Mouse (Mus musculus) ovary, postnatal 10 days (tissue): ENCODE data around the gene Ovol1.

ENCODE experiments used
- DNase-seq: peaks from one replicate; pipeline ENCODE4 v3.0.0; 2022; ENCODE audit warnings: low spot score

The Ovol1 gene

GRCm38 (mm10) chr19:5518721-5519120, 41.7 kb downstream of the Ovol1 start:
- no peak for DNase-seq

GRCm38 (mm10) chr19:5516906-5517505, 43.4 kb downstream of the Ovol1 start:
- DNase-seq = no peak

- DNase-seq = no peak
Measured at GRCm38 (mm10) chr19:5515840-5516777, 44.3 kb downstream of the Ovol1 start.

- no peak for DNase-seq
Measured at GRCm38 (mm10) chr19:5513005-5513349, 47.5 kb downstream of the Ovol1 start.

GRCm38 (mm10) chr19:5512091-5513004, 48.1 kb downstream of the Ovol1 start:
- DNase-seq = no peak

GRCm38 (mm10) chr19:5511074-5511632, 49.3 kb downstream of the Ovol1 start:
- no peak for DNase-seq

GRCm38 (mm10) chr19:5510031-5511026, 50.1 kb downstream of the Ovol1 start, which contains the start of gene Snx32:
Gene Snx32, minus strand, starts transcription at chr19:5510538.
- DNase-seq = peak; percentile 91

GRCm38 (mm10) chr19:5503687-5504086, 56.8 kb downstream of the Ovol1 start, which contains the start of gene 1700020D05Rik:
Gene 1700020D05Rik, minus strand, starts transcription at chr19:5503787.
- DNase-seq = no peak

GRCm38 (mm10) chr19:5500330-5500875, 60.0 kb downstream of the Ovol1 start:
- DNase-seq = no peak
